In the genomic region with DNA sequence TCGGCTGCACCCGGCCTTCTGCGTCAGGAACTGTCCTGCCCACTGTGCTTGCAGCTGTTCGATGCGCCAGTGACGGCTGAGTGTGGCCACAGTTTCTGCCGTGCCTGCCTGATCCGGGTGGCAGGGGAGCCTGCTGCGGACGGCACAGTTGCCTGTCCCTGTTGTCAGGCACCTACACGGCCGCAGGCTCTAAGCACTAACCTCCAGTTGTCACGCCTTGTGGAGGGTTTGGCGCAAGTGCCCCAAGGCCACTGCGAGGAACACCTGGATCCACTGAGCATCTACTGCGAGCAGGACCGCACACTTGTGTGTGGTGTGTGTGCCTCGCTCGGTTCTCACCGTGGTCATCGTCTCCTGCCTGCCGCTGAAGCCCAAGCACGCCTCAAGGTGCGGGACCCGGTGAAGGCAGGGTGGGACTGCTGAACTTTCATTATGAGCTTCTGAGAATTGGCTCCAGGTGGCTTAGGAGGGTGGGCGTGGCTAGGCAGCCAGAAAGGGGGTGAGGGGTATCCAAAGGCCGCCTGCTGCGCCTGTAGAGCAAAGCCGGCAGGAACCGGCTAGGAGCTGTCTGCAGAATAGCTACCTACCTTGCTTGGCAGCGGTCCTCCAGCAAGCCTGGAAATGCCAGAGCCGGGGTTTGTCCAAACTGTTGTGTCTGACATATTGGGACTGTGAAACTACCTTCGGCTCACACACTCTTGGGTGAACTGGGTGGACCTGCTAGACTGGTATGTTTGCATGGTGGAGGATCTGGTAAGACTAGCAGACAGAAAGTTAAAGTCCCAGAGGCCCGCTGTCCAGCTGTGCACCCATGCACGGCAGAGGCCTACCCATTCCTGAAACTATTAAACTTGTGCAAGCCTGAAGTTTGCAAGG, we compare ENCODE assay signal across 8 mouse cellular contexts. TPM values are rescaled to one million over a fixed set of nuclear protein-coding genes. Genes with fewer than 3 reads are reported as not detected.
DNase-seq lines count a peak whose midpoint lies in the region; ATAC-seq and TF ChIP-seq lines count a peak whose summit lies in the region.

No protein-coding gene starts in this region.

- H3K36me3 ChIP-seq in midbrain, embryonic 10.5 days = no peaks in the 10 kb centered on the region
- H3K36me3 ChIP-seq in midbrain, postnatal 0 days (ENCODE audit: insufficient read depth, low read length) = no peaks in the 10 kb centered on the region
- no peaks in the 10 kb centered on the region for H3K36me3 ChIP-seq in heart, embryonic 12.5 days
- H3K36me3 ChIP-seq in kidney, embryonic 16.5 days (ENCODE audit: insufficient read depth, low read length) = no peaks in the 10 kb centered on the region

- 30% methylated on average over 35 of the region's 35 CpGs for WGBS in midbrain, embryonic 10.5 days
- WGBS in midbrain, postnatal 0 days = 34% methylated on average over 35 of the region's 35 CpGs
- 26% methylated on average over 35 of the region's 35 CpGs for WGBS in heart, embryonic 12.5 days
- 19% methylated on average over 35 of the region's 35 CpGs for WGBS in kidney, embryonic 16.5 days

- peak overlapping the region; percentile 29; the same call in 1 of the 2 replicates for H3K4me3 ChIP-seq in midbrain, embryonic 10.5 days
- no peak overlapping the region for H3K4me3 ChIP-seq in midbrain, postnatal 0 days (ENCODE audit: low read depth, low read length)
- H3K4me3 ChIP-seq in heart, embryonic 12.5 days = peak overlapping the region; percentile 29
- H3K4me3 ChIP-seq in kidney, embryonic 16.5 days (ENCODE audit: low read length) = peak overlapping the region; percentile 27

- H3K27me3 ChIP-seq in midbrain, embryonic 10.5 days (ENCODE audit: low read depth, poor library complexity, severe bottlenecking) = peaks cover 38% of the 10 kb centered on the region
- H3K27me3 ChIP-seq in midbrain, postnatal 0 days (ENCODE audit: insufficient read depth, low read length) = no peaks in the 10 kb centered on the region
- peaks cover 44% of the 10 kb centered on the region for H3K27me3 ChIP-seq in heart, embryonic 12.5 days (replicated peaks)
- no peaks in the 10 kb centered on the region for H3K27me3 ChIP-seq in kidney, embryonic 16.5 days (ENCODE audit: insufficient read depth, low read length)

- 0 out of 2 replicates have a peak, but pooled peaks cover 3% of the 10 kb centered on the region for H3K9me3 ChIP-seq in midbrain, embryonic 10.5 days (replicated peaks)
- no peaks in the 10 kb centered on the region for H3K9me3 ChIP-seq in midbrain, postnatal 0 days (ENCODE audit: low read length)
- H3K9me3 ChIP-seq in heart, embryonic 12.5 days (replicated peaks) = no peaks in the 10 kb centered on the region
- 0 out of 2 replicates have a peak, but pooled peaks cover 2% of the 10 kb centered on the region for H3K9me3 ChIP-seq in kidney, embryonic 16.5 days (ENCODE audit: low read length)

- TF ChIP-seq CTCF in midbrain, postnatal 0 days (IDR thresholded peaks at IDR 0.05) = no peak

- H3K4me1 ChIP-seq in midbrain, embryonic 10.5 days = peaks cover 17% of the 10 kb centered on the region
- H3K4me1 ChIP-seq in midbrain, postnatal 0 days (ENCODE audit: insufficient read depth, low read length) = no peaks in the 10 kb centered on the region
- H3K4me1 ChIP-seq in heart, embryonic 12.5 days (replicated peaks) = peaks cover 25% of the 10 kb centered on the region
- H3K4me1 ChIP-seq in kidney, embryonic 16.5 days (ENCODE audit: insufficient read depth, low read length) = peaks cover 29% of the 10 kb centered on the region

- ATAC-seq in midbrain, postnatal 0 days (ENCODE audit: low FRiP score) = no peak
- ATAC-seq in heart, embryonic 12.5 days (ENCODE audit: insufficient number of reproducible peaks, low FRiP score) = no peak
- ATAC-seq in kidney, embryonic 16.5 days (ENCODE audit: low FRiP score, low TSS enrichment) = peak; percentile 92

- intact Hi-C loops in left cerebral cortex, postnatal 25 days (cut with DNase I) = no loop called here

- no peak overlapping the region for H3K27ac ChIP-seq in midbrain, embryonic 10.5 days (replicated peaks)
- no peak overlapping the region for H3K27ac ChIP-seq in midbrain, postnatal 0 days (ENCODE audit: low read depth, low read length)
- H3K27ac ChIP-seq in heart, embryonic 12.5 days (ENCODE audit: poor library complexity, severe bottlenecking) = no peak overlapping the region
- peak overlapping the region; percentile 96 for H3K27ac ChIP-seq in kidney, embryonic 16.5 days (ENCODE audit: low read length)

- no peak overlapping the region for H3K4me2 ChIP-seq in midbrain, postnatal 0 days (ENCODE audit: low read depth, low read length, poor library complexity, severe bottlenecking)
- peak overlapping the region; percentile 63 for H3K4me2 ChIP-seq in heart, embryonic 12.5 days
- H3K4me2 ChIP-seq in kidney, embryonic 16.5 days (replicated peaks; ENCODE audit: low read depth, low read length) = peak overlapping the region; percentile 50

- no peak overlapping the region for H3K9ac ChIP-seq in midbrain, postnatal 0 days (replicated peaks; ENCODE audit: low read length, poor library complexity, severe bottlenecking)
- H3K9ac ChIP-seq in heart, embryonic 12.5 days = peak overlapping the region; percentile 56
- H3K9ac ChIP-seq in kidney, embryonic 16.5 days (replicated peaks; ENCODE audit: low read length) = peak overlapping the region; percentile 56

- no peak for DNase-seq in midbrain, embryonic 10.5 days (ENCODE audit: low spot score)
- DNase-seq in midbrain, postnatal 0 days (ENCODE audit: low spot score) = no peak
- peak; percentile 40 to 55 for DNase-seq in lung, postnatal 4 days
- DNase-seq in urinary bladder, adult 2 months (ENCODE audit: low spot score) = peak; percentile 44
- no peak for DNase-seq in left cerebral cortex, postnatal 25 days (ENCODE audit: low spot score in 2 of 2)
- DNase-seq in spleen, postnatal 14 days (ENCODE audit: low spot score in 2 of 2) = no peak

RNA-seq across cellular contexts. Expression of gene Trim72, which starts 1.0 kb away (rescaled TPM):
- not detected in 2 replicates for polyA plus RNA-seq in midbrain, embryonic 10.5 days (2016; fragmentation: Nextera tagmentation; extraction: Ambion mirVana)
- total RNA-seq in midbrain, postnatal 0 days (2014; rRNA removed) = 0.19 and 0.77 TPM in 2 replicates
- polyA plus RNA-seq in midbrain, postnatal 0 days (2015; fragmentation: Nextera tagmentation; extraction: Ambion mirVana) = not detected in 2 replicates
- polyA plus RNA-seq in heart, embryonic 12.5 days (2016; fragmentation: Nextera tagmentation; extraction: Ambion mirVana) = 0.86 and 1.2 TPM in 2 replicates
- polyA plus RNA-seq in kidney, embryonic 16.5 days (2015; fragmentation: Nextera tagmentation; extraction: Ambion mirVana) = 0.16 and 0.23 TPM in 2 replicates
- polyA plus RNA-seq in urinary bladder, adult 2 months (2012; rRNA removed) = 0.78 and 0.91 TPM in 2 replicates
- total RNA-seq in left cerebral cortex, postnatal 25 days (2021) = 1 to 10 TPM; 1.1 to 1.5 TPM

RNA-seq across cellular contexts. Expression of gene Pycard, which starts 11.1 kb away (rescaled TPM):
- 6.1 and 7.5 TPM in 2 replicates for polyA plus RNA-seq in midbrain, embryonic 10.5 days (2016; fragmentation: Nextera tagmentation; extraction: Ambion mirVana)
- total RNA-seq in midbrain, postnatal 0 days (2014; rRNA removed) = 4.3 and 6.6 TPM in 2 replicates
- polyA plus RNA-seq in midbrain, postnatal 0 days (2015; fragmentation: Nextera tagmentation; extraction: Ambion mirVana) = 7.8 and 10.8 TPM in 2 replicates
- polyA plus RNA-seq in heart, embryonic 12.5 days (2016; fragmentation: Nextera tagmentation; extraction: Ambion mirVana) = 28.3 and 31.1 TPM in 2 replicates
- polyA plus RNA-seq in kidney, embryonic 16.5 days (2015; fragmentation: Nextera tagmentation; extraction: Ambion mirVana) = 60.1 and 61.8 TPM in 2 replicates
- polyA plus RNA-seq in urinary bladder, adult 2 months (2012; rRNA removed) = 57.9 and 68.3 TPM in 2 replicates
- 1 to 10 TPM; 2.3 to 4.0 TPM for total RNA-seq in left cerebral cortex, postnatal 25 days (2021)

RNA-seq across cellular contexts. Expression of gene Fus, which starts 37.5 kb away (rescaled TPM):
- 336 and 358 TPM in 2 replicates for polyA plus RNA-seq in midbrain, embryonic 10.5 days (2016; fragmentation: Nextera tagmentation; extraction: Ambion mirVana)
- total RNA-seq in midbrain, postnatal 0 days (2014; rRNA removed) = 29.3 and 41.9 TPM in 2 replicates
- polyA plus RNA-seq in midbrain, postnatal 0 days (2015; fragmentation: Nextera tagmentation; extraction: Ambion mirVana) = 207 and 244 TPM in 2 replicates
- 331 and 335 TPM in 2 replicates for polyA plus RNA-seq in heart, embryonic 12.5 days (2016; fragmentation: Nextera tagmentation; extraction: Ambion mirVana)
- 359 and 373 TPM in 2 replicates for polyA plus RNA-seq in kidney, embryonic 16.5 days (2015; fragmentation: Nextera tagmentation; extraction: Ambion mirVana)
- 388 and 390 TPM in 2 replicates for polyA plus RNA-seq in urinary bladder, adult 2 months (2012; rRNA removed)
- total RNA-seq in left cerebral cortex, postnatal 25 days (2021) = 100 to 1,000 TPM; 270 to 316 TPM

RNA-seq across cellular contexts. Expression of gene Itgam, which starts 57.7 kb away (rescaled TPM):
- 0.48 and 0.68 TPM in 2 replicates for polyA plus RNA-seq in midbrain, embryonic 10.5 days (2016; fragmentation: Nextera tagmentation; extraction: Ambion mirVana)
- total RNA-seq in midbrain, postnatal 0 days (2014; rRNA removed) = 2.4 and 2.6 TPM in 2 replicates
- polyA plus RNA-seq in midbrain, postnatal 0 days (2015; fragmentation: Nextera tagmentation; extraction: Ambion mirVana) = 0.90 and 0.98 TPM in 2 replicates
- 0.39 and 0.55 TPM in 2 replicates for polyA plus RNA-seq in heart, embryonic 12.5 days (2016; fragmentation: Nextera tagmentation; extraction: Ambion mirVana)
- 0.80 and 1.0 TPM in 2 replicates for polyA plus RNA-seq in kidney, embryonic 16.5 days (2015; fragmentation: Nextera tagmentation; extraction: Ambion mirVana)
- 7.9 and 9.1 TPM in 2 replicates for polyA plus RNA-seq in urinary bladder, adult 2 months (2012; rRNA removed)
- total RNA-seq in left cerebral cortex, postnatal 25 days (2021) = 10 to 100 TPM; 10.8 to 11.2 TPM

RNA-seq across cellular contexts. Expression of gene Gm49368, which starts 57.8 kb away (rescaled TPM):
- polyA plus RNA-seq in midbrain, embryonic 10.5 days (2016; fragmentation: Nextera tagmentation; extraction: Ambion mirVana) = not detected in 2 replicates
- total RNA-seq in midbrain, postnatal 0 days (2014; rRNA removed) = not detected in 2 replicates
- not detected in 2 replicates for polyA plus RNA-seq in midbrain, postnatal 0 days (2015; fragmentation: Nextera tagmentation; extraction: Ambion mirVana)
- not detected in 2 replicates for polyA plus RNA-seq in heart, embryonic 12.5 days (2016; fragmentation: Nextera tagmentation; extraction: Ambion mirVana)
- polyA plus RNA-seq in kidney, embryonic 16.5 days (2015; fragmentation: Nextera tagmentation; extraction: Ambion mirVana) = not detected in 2 replicates
- 0.04 TPM in 1 of 2 replicates, not detected in the other for polyA plus RNA-seq in urinary bladder, adult 2 months (2012; rRNA removed)
- not detected for total RNA-seq in left cerebral cortex, postnatal 25 days (2021)

Comparison
In these comparisons a context has a peak if more than half of its experiments do, and no peak if none do; other contexts are left out.
1. DNase-seq: peak in lung, postnatal 4 days (2 of 2) and urinary bladder, adult 2 months (single experiment); none in midbrain, embryonic 10.5 days (single experiment), midbrain, postnatal 0 days (single experiment), left cerebral cortex, postnatal 25 days (0 of 2) and spleen, postnatal 14 days (0 of 2).